Mouse (Mus musculus) CH12.LX (cell line): ENCODE results near the gene Gjd3. TPM values are rescaled to one million over a fixed set of nuclear protein-coding genes. Genes with fewer than 3 reads are reported as not detected.
A peak's percentile ranks its signal among the peaks of the same experiment; 100 is the strongest.

Experiments used
- DNase-seq: peaks from one replicate; pipeline ENCODE4 v3.0.0-alpha.2; 2013; ENCODE audit errors: extremely low read depth
- H3K27ac ChIP-seq: 2 replicates; pipeline ENCODE4 v1.5.1; 2012; ENCODE audit warnings: low read depth, mild to moderate bottlenecking, control low read depth, moderate library complexity; ENCODE audit not compliant: insufficient read depth
- H3K27me3 ChIP-seq: replicated peaks from 2 replicates; pipeline ENCODE3; 2012; ENCODE audit warnings: inconsistent platforms
- H3K36me3 ChIP-seq, 2 experiments: replicated peaks in 1 of 2; 2 replicates each; pipeline versions ENCODE3 to v1.6.1; 2012; ENCODE audit warnings: inconsistent platforms in 1 of 2, low read length in 1 of 2, mild to moderate bottlenecking in 1 of 2, mixed read lengths in 1 of 2, moderate library complexity in 1 of 2; ENCODE audit not compliant: control insufficient read depth in 1 of 2, insufficient read depth in 1 of 2
- H3K4me1 ChIP-seq, 2 experiments: 2 replicates each; pipeline ENCODE4 v1.6.1; 2012; ENCODE audit warnings: inconsistent platforms in 1 of 2, moderate library complexity in 1 of 2; ENCODE audit not compliant: insufficient read depth in 2 of 2, control insufficient read depth in 1 of 2
- H3K4me2 ChIP-seq: 2 replicates; pipeline ENCODE4 v1.6.1; 2012; ENCODE audit warnings: low read depth, mild to moderate bottlenecking, control low read depth; ENCODE audit not compliant: poor library complexity, insufficient read depth, severe bottlenecking
- H3K4me3 ChIP-seq, 3 experiments: fragments of 150-350 bp in 1 of 3; sonication (generic) in 1 of 3; replicated peaks in 1 of 3; 2 replicates each; pipeline versions ENCODE3 to v1.5.1; 2011 to 2012; ENCODE audit warnings: low read depth in 2 of 3, low read length in 2 of 3, mild to moderate bottlenecking in 2 of 3, moderate library complexity in 2 of 3, control low read depth in 1 of 3, improper control_type of control experiment in 1 of 3, inconsistent platforms in 1 of 3, mixed read lengths in 1 of 3; ENCODE audit not compliant: poor library complexity in 1 of 3
- H3K79me2 ChIP-seq: replicated peaks from 2 replicates; pipeline ENCODE4 v1.6.1; 2012; ENCODE audit warnings: mild to moderate bottlenecking, moderate library complexity; ENCODE audit not compliant: control insufficient read depth, poor library complexity, insufficient read depth, severe bottlenecking; ENCODE audit errors: extremely low read depth
- H3K9ac ChIP-seq: 2 replicates; pipeline ENCODE4 v1.6.1; 2012; ENCODE audit warnings: low read depth, mild to moderate bottlenecking, control low read depth, moderate library complexity; ENCODE audit not compliant: insufficient read depth
- H3K9me3 ChIP-seq: replicated peaks from 2 replicates; pipeline ENCODE3; 2012; ENCODE audit warnings: low read length, inconsistent platforms, mixed read lengths
- BHLHE40 ChIP-seq: IDR thresholded peaks from 2 replicates; pipeline ENCODE4 v1.6.1; 2011; ENCODE audit warnings: mild to moderate bottlenecking, low read depth, low read length, improper control_type of control experiment
- CHD1 ChIP-seq: IDR thresholded peaks from 2 replicates; pipeline ENCODE4 v1.6.1; 2012; ENCODE audit warnings: low read depth, low read length, improper control_type of control experiment, inconsistent platforms
- CHD2 ChIP-seq: IDR thresholded peaks from 2 replicates; pipeline ENCODE4 v1.6.1; 2011; ENCODE audit warnings: low read length, improper control_type of control experiment
- CTCF ChIP-seq, 2 experiments: IDR thresholded peaks in 1 of 2; conservative IDR thresholded peaks in 1 of 2; 2 replicates each; pipeline ENCODE4 v1.5.1; 2011 to 2012; ENCODE audit warnings: low read depth in 2 of 2, low read length in 2 of 2, improper control_type of control experiment in 1 of 2, inconsistent platforms in 1 of 2, mild to moderate bottlenecking in 1 of 2, moderate library complexity in 1 of 2
- E2F4 ChIP-seq: IDR thresholded peaks from 2 replicates; pipeline ENCODE4 v1.6.1; 2011; ENCODE audit warnings: low read depth, low read length, improper control_type of control experiment; ENCODE audit not compliant: insufficient replicate concordance
- ELF1 ChIP-seq: IDR thresholded peaks from 2 replicates; pipeline ENCODE4 v1.6.1; 2014; ENCODE audit warnings: low read depth, mild to moderate bottlenecking, inconsistent platforms, low read length, improper control_type of control experiment
- EP300 ChIP-seq: IDR thresholded peaks from 2 replicates; pipeline ENCODE4 v1.6.1; 2011; ENCODE audit warnings: low read length, improper control_type of control experiment
- ETS1 ChIP-seq: conservative IDR thresholded peaks from 2 replicates; pipeline ENCODE4 v1.6.1; 2012; ENCODE audit warnings: low read depth, mild to moderate bottlenecking, inconsistent platforms, low read length, improper control_type of control experiment, moderate library complexity
- GABPA ChIP-seq: IDR thresholded peaks from 2 replicates; pipeline ENCODE4 v1.6.1; 2012; ENCODE audit warnings: low read depth, low read length, improper control_type of control experiment, inconsistent platforms; ENCODE audit not compliant: insufficient replicate concordance
- HCFC1 ChIP-seq: IDR thresholded peaks from 2 replicates; pipeline ENCODE4 v1.6.1; 2012; ENCODE audit warnings: low read depth, mild to moderate bottlenecking, inconsistent platforms, low read length, improper control_type of control experiment
- IRF4 ChIP-seq: IDR thresholded peaks from 2 replicates; pipeline ENCODE4 v1.6.1; 2014; ENCODE audit warnings: low read depth, mild to moderate bottlenecking, inconsistent platforms, low read length, improper control_type of control experiment
- JUN ChIP-seq: IDR thresholded peaks from 2 replicates; pipeline ENCODE4 v1.6.1; 2011; ENCODE audit warnings: low read depth, mild to moderate bottlenecking, low read length, improper control_type of control experiment, moderate library complexity; ENCODE audit not compliant: insufficient read depth
- JUND ChIP-seq: conservative IDR thresholded peaks from 2 replicates; pipeline ENCODE4 v1.6.1; 2011; ENCODE audit warnings: low read depth, low read length, improper control_type of control experiment
- KAT2A ChIP-seq: IDR thresholded peaks from 2 replicates; pipeline ENCODE4 v1.6.1; 2012; ENCODE audit warnings: low read length, improper control_type of control experiment, inconsistent platforms; ENCODE audit not compliant: insufficient replicate concordance
- MAFK ChIP-seq: IDR thresholded peaks from 2 replicates; pipeline ENCODE4 v1.6.1; 2011; ENCODE audit warnings: low read length, improper control_type of control experiment; ENCODE audit not compliant: insufficient replicate concordance
- MAX ChIP-seq: IDR thresholded peaks from 2 replicates; pipeline ENCODE4 v1.6.1; 2011; ENCODE audit warnings: low read length, improper control_type of control experiment
- MAZ ChIP-seq: IDR thresholded peaks from 2 replicates; pipeline ENCODE4 v1.6.1; 2012; ENCODE audit warnings: low read depth, mild to moderate bottlenecking, inconsistent platforms, low read length, improper control_type of control experiment, moderate library complexity
- MEF2A ChIP-seq: IDR thresholded peaks from 2 replicates; pipeline ENCODE4 v1.6.1; 2014; ENCODE audit warnings: low read depth, mild to moderate bottlenecking, inconsistent platforms, low read length, improper control_type of control experiment, borderline replicate concordance
- MXI1 ChIP-seq: IDR thresholded peaks from 2 replicates; pipeline ENCODE4 v1.6.1; 2011; ENCODE audit warnings: mild to moderate bottlenecking, low read depth, low read length, improper control_type of control experiment
- MYC ChIP-seq: IDR thresholded peaks from 2 replicates; pipeline ENCODE4 v1.6.1; 2011; ENCODE audit warnings: low read depth, mild to moderate bottlenecking, improper control_type of control experiment, low read length
- NELFE ChIP-seq: IDR thresholded peaks from 2 replicates; pipeline ENCODE4 v1.6.1; 2011; ENCODE audit warnings: low read depth, low read length, improper control_type of control experiment
- NRF1 ChIP-seq: IDR thresholded peaks from 2 replicates; pipeline ENCODE4 v1.6.1; 2014; ENCODE audit warnings: low read depth, mild to moderate bottlenecking, inconsistent platforms, low read length, improper control_type of control experiment, moderate library complexity
- PAX5 ChIP-seq: IDR thresholded peaks from 2 replicates; pipeline ENCODE4 v1.6.1; 2012; ENCODE audit warnings: low read length, inconsistent platforms, mixed read lengths
- POLR2A ChIP-seq: IDR thresholded peaks from 2 replicates; pipeline ENCODE4 v1.6.1; 2011; ENCODE audit warnings: low read depth, mild to moderate bottlenecking, improper control_type of control experiment, low read length
- POLR2AphosphoS2 ChIP-seq: IDR thresholded peaks from 2 replicates; pipeline ENCODE4 v1.6.1; 2011; ENCODE audit warnings: low read depth, low read length, improper control_type of control experiment
- RAD21 ChIP-seq: IDR thresholded peaks from 2 replicates; pipeline ENCODE4 v1.6.1; 2011; ENCODE audit warnings: low read depth, mild to moderate bottlenecking, low read length, improper control_type of control experiment, moderate library complexity
- RCOR1 ChIP-seq: conservative IDR thresholded peaks from 2 replicates; pipeline ENCODE4 v1.6.1; 2012; ENCODE audit warnings: low read depth, mild to moderate bottlenecking, inconsistent platforms, low read length, improper control_type of control experiment
- SIN3A ChIP-seq: IDR thresholded peaks from 2 replicates; pipeline ENCODE4 v1.6.1; 2012; ENCODE audit warnings: low read length, improper control_type of control experiment, inconsistent platforms
- SMC3 ChIP-seq: IDR thresholded peaks from 2 replicates; pipeline ENCODE4 v1.6.1; 2011; ENCODE audit warnings: low read depth, low read length, improper control_type of control experiment
- TBP ChIP-seq: conservative IDR thresholded peaks from 2 replicates; pipeline ENCODE4 v1.6.1; 2011; ENCODE audit warnings: low read depth, low read length, improper control_type of control experiment
- TCF12 ChIP-seq: IDR thresholded peaks from 2 replicates; pipeline ENCODE4 v1.6.1; 2014; ENCODE audit warnings: low read depth, mild to moderate bottlenecking, inconsistent platforms, low read length, improper control_type of control experiment
- UBTF ChIP-seq: IDR thresholded peaks from 2 replicates; pipeline ENCODE4 v1.6.1; 2012; ENCODE audit warnings: low read depth, mild to moderate bottlenecking, inconsistent platforms, low read length, improper control_type of control experiment, moderate library complexity
- USF1 ChIP-seq: IDR thresholded peaks from 2 replicates; pipeline ENCODE4 v1.6.1; 2014; ENCODE audit warnings: low read depth, mild to moderate bottlenecking, inconsistent platforms, low read length, improper control_type of control experiment
- USF2 ChIP-seq: conservative IDR thresholded peaks from 2 replicates; pipeline ENCODE4 v1.6.1; 2011; ENCODE audit warnings: low read depth, low read length, improper control_type of control experiment
- ZC3H11A ChIP-seq: IDR thresholded peaks from 2 replicates; pipeline ENCODE4 v1.6.1; 2012; ENCODE audit warnings: low read depth, mild to moderate bottlenecking, inconsistent platforms, low read length, improper control_type of control experiment
- ZKSCAN1 ChIP-seq: IDR thresholded peaks from 2 replicates; pipeline ENCODE4 v1.6.1; 2012; ENCODE audit warnings: low read depth, inconsistent platforms, low read length, improper control_type of control experiment, borderline replicate concordance
- ZMIZ1 ChIP-seq: IDR thresholded peaks from 2 replicates; pipeline ENCODE4 v1.6.1; 2012; ENCODE audit warnings: low read depth, mild to moderate bottlenecking, inconsistent platforms, low read length, improper control_type of control experiment
- ZNF384 ChIP-seq: IDR thresholded peaks from 2 replicates; pipeline ENCODE4 v1.6.1; 2012; ENCODE audit warnings: low read depth, low read length, improper control_type of control experiment, inconsistent platforms
- dilution Hi-C: fragments of 300-500 bp; cut with MboI; formaldehyde crosslinking; loops from 2 replicates; pipeline ENCODE4 v1.14.3; 2020; ENCODE audit warnings: low sequenced_read_pairs; ENCODE audit not compliant: extremely low pct_unique_long_range_greater_than_20kb, extremely low pct_ligation_motif_present
- in situ Hi-C: fragments of 300-500 bp; cut with MboI; formaldehyde crosslinking; loops from 3 replicates; pipeline ENCODE4 v1.14.3; 2019; ENCODE audit warnings: low sequenced_read_pairs, low pct_ligation_motif_present, low pct_unique_long_range_greater_than_20kb, mixed read lengths
- polyA plus RNA-seq: library from polyadenylated mRNA; unstranded; fragments of >175 nt; gene quantifications from 2 replicates; pipeline ENCODE4 v1.2.1, GENCODE M21; 2012; ENCODE audit warnings: low read depth; ENCODE audit not compliant: insufficient read length
- total RNA-seq, 2 experiments: library from RNA; depleted of rRNA; stranded (reverse); fragments of 300-350 nt in 1 of 2; fragments of >200 nt in 1 of 2; gene quantifications; 2 replicates each; pipeline ENCODE4 v1.2.3; 2012 to 2014

Gjd3 gene
- total and polyA plus RNA-seq, 3 experiments: 0.47 TPM; not detected in 2

GRCm38 (mm10) chr11:98941826-98942550, 40.8 kb downstream of the Gjd3 start:
- Histone ChIP-seq H3K4me3 (peak overlapping the region; percentile 51 to 90 (median 72)), H3K4me1 (peaks cover 47 to 82% of the 10 kb centered on the region in 2 experiments), H3K79me2 (peaks cover 8% of the 10 kb centered on the region), H3K4me2 (peak overlapping the region; percentile 80), H3K27ac (peak overlapping the region; percentile 95), H3K9me3 (no peaks in the 10 kb centered on the region), H3K9ac (peak overlapping the region; percentile 42), H3K36me3 (no peaks in the 10 kb centered on the region), H3K27me3 (no peaks in the 10 kb centered on the region)
- in situ Hi-C loops: no loop called here
- dilution Hi-C loops: no loop called here
- TF ChIP-seq MAX (peak; percentile 99), USF2 (peak; percentile 97), JUN (peak; percentile 48; the same call in 1 of the 2 replicates), RCOR1 (peak; percentile 99), JUND (peak; percentile 56; the same call in 1 of the 2 replicates), SIN3A (peak; percentile 99), POLR2A (0 out of 2 replicates have a peak, but pooled peaks have one; percentile 51), BHLHE40 (peak; percentile 98), MAZ (peak; percentile 99), ELF1 (peak; percentile 88), IRF4 (peak; percentile 98), E2F4 (0 out of 2 replicates have a peak, but pooled peaks have one; percentile 18), KAT2A (peak; percentile 78; the same call in 1 of the 2 replicates), EP300 (peak; percentile 95), GABPA (no peak; the same call in 1 of the 2 replicates), USF1 (peak; percentile 98), POLR2AphosphoS2 (no peak; the same call in 1 of the 2 replicates), ZC3H11A (no peak), RAD21 (no peak; the same call in none of the 2 replicates), ZMIZ1 (peak; percentile 68; the same call in 1 of the 2 replicates), TBP (no peak), ZNF384 (peak; percentile 98), CHD2 (peak; percentile 91), CHD1 (no peak), MEF2A (peak; percentile 93), NELFE (peak; percentile 69), MYC (peak; percentile 96), NRF1 (peak; percentile 55), ZKSCAN1 (no peak; the same call in 1 of the 2 replicates), ETS1 (peak; percentile 87), PAX5 (no peak), HCFC1 (peak; percentile 84), UBTF (peak; percentile 57; the same call in 1 of the 2 replicates), CTCF (conservative IDR thresholded peaks at IDR 0.05 in 1 of 2, IDR thresholded peaks at IDR 0.05 in 1 of 2; ENCODE audit: low read depth in 2 of 2, low read length in 2 of 2) (no peak), SMC3 (no peak; the same call in 1 of the 2 replicates), MAFK (peak; percentile 80), TCF12 (peak; percentile 96), MXI1 (peak; percentile 98)
- DNase-seq: peak; percentile 99
